Mouse (Mus musculus) MEL (cell line): ENCODE measurements at regions not wholly inside any gene's neighbourhood (a gene's known extent, or its start where the extent isn't known, plus 50 kb on each side); places are given as distances from the start of the nearest gene placed in this dataset.

ENCODE experiments used
- CTCF ChIP-seq, 3 experiments: IDR thresholded peaks in 2 of 3; conservative IDR thresholded peaks in 1 of 3; 2 replicates each; pipeline ENCODE4 v1.5.1; 2011 to 2012; ENCODE audit warnings: low read length in 3 of 3, low read depth in 2 of 3, mild to moderate bottlenecking in 2 of 3, improper control_type of control experiment in 1 of 3, inconsistent platforms in 1 of 3, mixed read lengths in 1 of 3, moderate library complexity in 1 of 3; ENCODE audit not compliant: control insufficient read depth in 1 of 3, insufficient read depth in 1 of 3, poor library complexity in 1 of 3, severe bottlenecking in 1 of 3
- POLR2A ChIP-seq, 2 experiments: IDR thresholded peaks; 2 replicates each; pipeline ENCODE4 v1.6.1; 2011 to 2012; ENCODE audit warnings: low read length in 2 of 2, mild to moderate bottlenecking in 2 of 2, control low read depth in 1 of 2, improper control_type of control experiment in 1 of 2, low read depth in 1 of 2, moderate library complexity in 1 of 2; ENCODE audit not compliant: control insufficient read depth in 1 of 2, insufficient read depth in 1 of 2, poor library complexity in 1 of 2
- POLR2AphosphoS2 ChIP-seq: IDR thresholded peaks from 2 replicates; pipeline ENCODE4 v1.6.1; 2011; ENCODE audit warnings: low read length, improper control_type of control experiment
- TBP ChIP-seq: IDR thresholded peaks from 2 replicates; pipeline ENCODE4 v1.8.0; 2011; ENCODE audit warnings: low read depth, low read length, improper control_type of control experiment
- TCF12 ChIP-seq: IDR thresholded peaks from 2 replicates; pipeline ENCODE4 v1.6.1; 2014; ENCODE audit warnings: low read depth, mild to moderate bottlenecking, inconsistent platforms, low read length, improper control_type of control experiment, moderate library complexity
- USF1 ChIP-seq: IDR thresholded peaks from 2 replicates; pipeline ENCODE4 v1.6.1; 2014; ENCODE audit warnings: low read depth, mild to moderate bottlenecking, inconsistent platforms, low read length, improper control_type of control experiment, moderate library complexity
- USF2 ChIP-seq, 2 experiments: IDR thresholded peaks; 2 replicates each; pipeline ENCODE4 v1.6.1; 2011 to 2012; ENCODE audit warnings: improper control_type of control experiment in 2 of 2, low read length in 2 of 2, borderline replicate concordance in 1 of 2, inconsistent platforms in 1 of 2, low read depth in 1 of 2, mild to moderate bottlenecking in 1 of 2; ENCODE audit not compliant: insufficient read depth in 1 of 2
- ZC3H11A ChIP-seq: IDR thresholded peaks from 2 replicates; pipeline ENCODE4 v1.6.1; 2012; ENCODE audit warnings: low read depth, mild to moderate bottlenecking, inconsistent platforms, low read length, improper control_type of control experiment
- ZKSCAN1 ChIP-seq: IDR thresholded peaks from 2 replicates; pipeline ENCODE4 v1.6.1; 2012; ENCODE audit warnings: low read depth, mild to moderate bottlenecking, inconsistent platforms, low read length, improper control_type of control experiment, moderate library complexity
- ZNF384 ChIP-seq: IDR thresholded peaks from 2 replicates; pipeline ENCODE4 v1.6.1; 2012; ENCODE audit warnings: low read depth, mild to moderate bottlenecking, inconsistent platforms, low read length, improper control_type of control experiment

- peak; percentile 80 for TF ChIP-seq ZNF384
- TF ChIP-seq TCF12: no peak
- peak; percentile 11 to 35 (median 26); a peak in 4 of 6 replicates for TF ChIP-seq CTCF (IDR thresholded peaks at IDR 0.05 in 2 of 3, conservative IDR thresholded peaks at IDR 0.05 in 1 of 3; ENCODE audit: control insufficient read depth in 1 of 3, insufficient read depth in 1 of 3, low read depth in 2 of 3, low read length in 3 of 3, poor library complexity in 1 of 3, severe bottlenecking in 1 of 3)
- no peak for TF ChIP-seq POLR2A (IDR thresholded peaks at IDR 0.05; ENCODE audit: control insufficient read depth in 1 of 2, insufficient read depth in 1 of 2, low read depth in 1 of 2, low read length in 2 of 2, poor library complexity in 1 of 2)
- TF ChIP-seq POLR2AphosphoS2: no peak
- TF ChIP-seq USF1: no peak
- TF ChIP-seq USF2 (IDR thresholded peaks at IDR 0.05; ENCODE audit: borderline replicate concordance in 1 of 2, insufficient read depth in 1 of 2, low read depth in 1 of 2, low read length in 2 of 2): no peak
- TF ChIP-seq TBP: no peak
- TF ChIP-seq ZKSCAN1: no peak
- TF ChIP-seq ZC3H11A: no peak
These were observed 478.7 kb downstream of the Cenpc1 start for GRCm38 (mm10) chr5:85586727-85587126.
